Mouse (Mus musculus): ENCODE results near the gene Gpr150. TPM values are rescaled to one million over a fixed set of nuclear protein-coding genes. Genes with fewer than 3 reads are reported as not detected.

Gene Gpr150
- total RNA-seq (2021) = 1 to 10 TPM; 2.9 to 4.8 TPM

DNA sequence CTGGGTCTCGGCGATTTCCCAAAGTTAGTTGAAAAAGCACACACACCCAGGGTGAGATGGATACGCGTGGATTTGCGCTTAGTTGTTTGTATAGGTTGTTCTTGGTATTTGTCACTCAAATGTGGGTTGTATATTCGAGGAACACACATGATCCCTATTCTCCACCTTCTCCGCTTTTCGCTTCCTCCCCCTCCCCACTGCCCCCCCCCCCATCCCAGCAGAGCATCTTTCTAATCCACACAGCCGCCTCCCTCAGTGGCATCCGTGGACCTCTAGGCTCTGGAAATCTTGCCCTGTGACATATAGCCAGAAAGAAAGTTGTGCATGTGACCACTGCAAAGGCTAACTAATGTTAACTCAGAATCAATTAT, at the start of gene Gpr150:
Gpr150 (minus strand) TSS at position 101 of the 371 bp plus-strand sequence.
- intact Hi-C loops (cut with DNase I) = no loop called here
- DNase-seq (ENCODE audit: low spot score in 2 of 2) = no peak

DNA sequence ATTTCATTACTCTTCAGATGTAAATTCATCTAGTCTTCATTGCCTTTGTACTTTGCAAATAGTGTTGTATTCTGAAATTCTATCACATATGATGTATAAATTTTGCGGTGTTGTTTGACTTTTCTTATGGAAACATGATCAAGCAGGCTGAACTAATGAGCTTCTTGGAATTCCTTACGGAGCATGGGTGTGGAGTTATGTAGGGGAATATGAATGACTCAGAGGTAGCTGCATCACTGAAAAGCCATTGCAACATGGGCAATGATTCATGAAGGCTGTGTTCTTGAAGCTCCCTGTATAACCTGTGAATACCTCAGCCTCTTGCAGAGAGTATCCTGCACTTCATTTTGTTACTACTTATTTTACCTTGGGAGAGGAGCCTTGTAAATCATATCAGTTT, 45.2 kb upstream of the Gpr150 start:
- intact Hi-C loops (cut with DNase I) = no loop called here

DNA sequence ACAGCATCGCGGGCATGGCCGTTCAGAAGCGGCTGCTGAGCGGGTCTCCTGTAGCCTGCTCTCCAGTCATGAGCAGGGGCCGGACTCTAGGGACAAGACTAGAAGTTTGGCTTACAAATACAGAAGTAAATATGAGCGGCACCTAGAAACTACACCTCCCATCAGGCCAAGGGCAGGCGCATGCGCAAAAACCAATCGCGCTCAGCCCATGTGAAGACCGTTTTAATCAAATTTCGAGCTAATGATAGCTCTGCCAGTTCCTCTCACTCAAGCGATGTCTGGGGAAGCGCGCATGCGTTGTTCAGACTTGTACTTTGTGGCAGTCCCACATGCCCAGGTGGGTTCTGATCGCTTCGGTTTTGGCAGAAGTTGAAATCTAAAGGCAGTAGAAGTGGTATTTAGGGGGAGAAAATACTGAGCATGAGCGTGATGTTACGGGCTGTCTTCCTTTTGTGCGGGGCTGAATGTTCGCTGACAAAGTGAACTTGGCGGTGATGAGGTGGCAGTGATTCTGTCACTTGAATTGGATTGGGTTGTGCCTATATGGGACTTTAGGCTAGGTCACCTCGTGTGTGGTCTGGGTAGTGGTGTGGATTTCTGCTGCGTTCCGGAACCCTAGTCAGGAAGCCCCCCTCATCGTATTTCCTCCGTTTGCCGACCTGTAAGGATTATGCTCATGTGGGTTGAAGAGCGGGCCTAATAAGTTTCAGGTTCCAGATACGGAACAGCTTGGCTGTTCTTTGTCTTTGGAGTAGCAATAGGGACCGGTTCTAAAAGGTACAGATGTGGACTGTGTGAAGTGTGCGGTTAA, 41.9 kb upstream of the Gpr150 start, which contains the start of the genes Arsk and Ttc37:
Arsk (minus strand) TSS at position 168 of the 811 bp plus-strand sequence.
Ttc37 (plus strand) TSS at position 242 of the 811 bp plus-strand sequence.
- intact Hi-C loops (cut with DNase I) = no loop called here
- peak; percentile 92 to 93 for DNase-seq (ENCODE audit: low spot score in 2 of 2)

More for the DNA sequence above, 45.2 kb upstream of the Gpr150 start:
- DNase-seq (ENCODE audit: low spot score in 2 of 2) = no peak

DNA sequence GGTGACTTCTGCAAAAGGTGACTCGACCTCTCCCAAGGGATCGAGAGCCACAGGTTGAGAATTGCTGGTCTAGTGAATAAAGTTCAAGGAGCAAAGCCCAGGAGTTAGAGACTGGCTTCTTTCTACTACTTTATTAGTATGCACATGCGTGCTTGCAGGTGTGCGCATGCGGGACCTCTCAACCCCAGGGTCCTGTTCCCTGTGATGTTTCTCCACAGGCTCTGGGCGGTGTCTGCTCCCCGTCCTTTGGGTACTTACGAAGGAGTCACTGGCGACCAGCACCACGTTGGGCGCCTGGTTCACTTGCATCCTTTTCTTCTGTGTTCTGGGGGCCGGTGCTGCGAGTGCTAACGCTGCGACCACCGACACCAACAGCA, 41.3 kb upstream of the Gpr150 start:
- no peak for DNase-seq (ENCODE audit: low spot score in 2 of 2)
- intact Hi-C loops (cut with DNase I) = no loop called here

DNA sequence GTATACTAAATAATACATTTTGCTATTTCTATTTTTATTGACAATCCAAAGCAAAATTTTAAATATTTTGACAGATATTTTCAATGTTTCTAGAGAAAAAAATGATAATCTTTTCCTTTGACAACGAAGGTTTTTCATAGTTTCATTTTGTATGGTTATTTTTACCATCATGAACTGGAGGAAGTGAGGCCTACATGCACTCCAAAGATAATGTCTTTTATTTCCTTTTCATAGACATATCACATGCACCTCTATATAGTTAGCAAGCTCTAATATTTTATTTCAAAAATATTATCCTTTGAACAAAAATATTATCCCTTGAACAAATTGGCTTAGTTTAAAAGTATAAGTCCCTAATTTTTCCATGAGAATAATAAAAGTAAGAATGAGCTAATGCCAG, 17.5 kb upstream of the Gpr150 start:
- DNase-seq (ENCODE audit: low spot score in 2 of 2) = no peak

DNA sequence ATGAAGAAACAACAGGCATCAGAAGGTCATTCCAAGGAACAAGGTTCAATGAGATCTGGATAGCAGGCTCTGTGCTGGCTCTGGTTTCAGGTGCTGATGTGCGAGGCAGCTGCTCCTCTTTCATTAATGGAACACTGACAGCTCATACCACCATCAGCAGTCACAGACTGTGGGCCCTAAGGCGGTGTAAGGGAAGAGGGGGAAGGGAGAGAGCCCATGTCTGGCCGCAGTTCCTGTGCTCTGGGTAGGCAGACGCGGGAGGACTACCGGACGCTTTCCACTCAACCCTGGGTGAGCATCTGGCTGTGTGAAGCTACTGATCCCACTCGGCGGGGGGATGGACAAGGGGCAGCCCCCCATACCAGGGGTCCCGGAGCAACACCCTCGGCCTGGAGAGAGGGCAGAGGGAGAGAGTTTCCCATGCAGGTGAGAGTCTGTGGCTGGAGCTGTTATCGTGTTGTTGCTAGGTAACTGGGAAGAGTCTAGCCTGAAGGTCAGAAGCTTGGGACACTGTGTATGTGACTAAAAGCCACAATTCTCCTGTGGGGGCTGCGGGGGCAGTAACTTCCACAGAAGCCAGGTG, 7.7 kb upstream of the Gpr150 start:
- no peak for DNase-seq (ENCODE audit: low spot score in 2 of 2)
- intact Hi-C loops (cut with DNase I) = no loop called here

More for the DNA sequence above, 17.5 kb upstream of the Gpr150 start:
- intact Hi-C loops (cut with DNase I) = no loop called here

DNA sequence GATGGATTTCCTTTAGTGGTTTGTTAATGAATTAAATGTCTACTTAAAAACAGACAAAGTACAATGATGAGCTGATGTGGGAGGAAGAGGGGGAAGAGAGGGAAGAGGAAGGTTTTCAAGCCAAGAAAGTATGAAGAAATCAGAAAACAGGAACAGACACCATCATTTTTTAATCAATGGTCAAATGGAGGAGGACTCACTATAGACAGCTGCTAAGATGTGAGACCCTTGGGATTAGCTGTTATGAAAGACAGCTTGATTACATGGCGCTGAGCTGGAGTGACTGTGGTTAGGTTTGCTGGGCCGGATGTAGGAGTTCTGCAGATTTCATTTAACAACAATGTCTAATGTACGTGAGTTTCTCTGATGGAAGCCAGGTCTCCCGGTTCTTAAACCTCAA, 6.8 kb upstream of the Gpr150 start:
- intact Hi-C loops (cut with DNase I) = no loop called here
- DNase-seq (ENCODE audit: low spot score in 2 of 2) = no peak

DNA sequence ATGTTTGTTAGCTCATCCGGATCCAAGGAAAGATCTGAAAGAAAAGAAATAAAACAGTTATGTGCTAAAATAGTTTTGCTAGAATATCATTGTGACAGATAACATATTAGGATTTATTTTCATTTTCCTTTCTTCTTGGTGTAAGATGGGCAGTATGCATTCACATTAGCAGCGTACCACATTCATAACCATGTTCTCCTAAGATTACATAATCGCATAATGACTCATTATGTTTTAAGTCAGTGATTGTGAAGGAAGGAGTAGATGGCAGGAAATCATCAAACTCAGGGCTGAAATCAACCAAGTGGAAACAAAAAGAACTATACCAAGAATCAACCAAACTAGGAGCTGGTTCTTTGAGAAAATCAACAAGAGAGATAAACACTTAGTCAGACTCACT, 5.8 kb upstream of the Gpr150 start:
- intact Hi-C loops (cut with DNase I) = no loop called here
- no peak for DNase-seq (ENCODE audit: low spot score in 2 of 2)

DNA sequence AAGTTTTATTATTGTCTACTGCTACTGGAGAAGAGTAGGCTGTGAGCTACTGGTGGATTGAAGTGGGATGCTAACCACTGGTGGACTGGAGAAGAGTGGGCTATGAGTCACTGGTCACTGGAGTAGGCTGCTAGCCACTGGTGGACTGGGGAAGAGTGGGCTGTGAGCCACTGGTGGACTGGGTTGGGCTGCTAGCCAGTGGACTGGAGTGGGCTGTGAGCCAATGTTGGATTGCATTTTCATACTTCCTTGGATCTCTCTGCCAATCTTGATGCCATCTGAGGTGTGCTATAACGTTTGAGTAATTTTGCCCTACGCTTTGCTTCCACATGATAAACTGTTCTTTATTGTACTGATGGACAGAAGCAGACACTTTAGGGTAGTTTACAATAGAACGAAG, 5.3 kb upstream of the Gpr150 start:
- intact Hi-C loops (cut with DNase I) = no loop called here
- no peak for DNase-seq (ENCODE audit: low spot score in 2 of 2)

DNA sequence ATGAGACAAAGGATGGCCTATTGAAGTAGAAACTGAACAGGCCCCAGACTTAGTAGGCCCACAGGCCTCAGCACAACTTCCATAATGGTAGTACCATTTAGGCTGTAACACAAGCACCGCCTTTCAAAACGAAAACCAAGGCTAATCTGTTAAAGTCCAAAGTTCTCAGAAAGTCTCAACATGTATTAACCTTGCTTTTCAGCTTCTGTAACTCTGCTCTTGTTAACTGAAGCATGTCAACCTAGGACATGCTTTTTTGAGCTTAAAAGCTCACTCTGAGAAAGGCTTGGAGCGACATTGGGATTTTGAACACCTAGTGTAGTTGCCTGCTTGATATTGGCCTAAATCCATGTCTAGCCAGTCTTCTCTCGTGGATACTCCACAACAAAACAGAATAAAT, 2.8 kb upstream of the Gpr150 start:
- intact Hi-C loops (cut with DNase I) = no loop called here
- DNase-seq (ENCODE audit: low spot score in 2 of 2) = no peak

DNA sequence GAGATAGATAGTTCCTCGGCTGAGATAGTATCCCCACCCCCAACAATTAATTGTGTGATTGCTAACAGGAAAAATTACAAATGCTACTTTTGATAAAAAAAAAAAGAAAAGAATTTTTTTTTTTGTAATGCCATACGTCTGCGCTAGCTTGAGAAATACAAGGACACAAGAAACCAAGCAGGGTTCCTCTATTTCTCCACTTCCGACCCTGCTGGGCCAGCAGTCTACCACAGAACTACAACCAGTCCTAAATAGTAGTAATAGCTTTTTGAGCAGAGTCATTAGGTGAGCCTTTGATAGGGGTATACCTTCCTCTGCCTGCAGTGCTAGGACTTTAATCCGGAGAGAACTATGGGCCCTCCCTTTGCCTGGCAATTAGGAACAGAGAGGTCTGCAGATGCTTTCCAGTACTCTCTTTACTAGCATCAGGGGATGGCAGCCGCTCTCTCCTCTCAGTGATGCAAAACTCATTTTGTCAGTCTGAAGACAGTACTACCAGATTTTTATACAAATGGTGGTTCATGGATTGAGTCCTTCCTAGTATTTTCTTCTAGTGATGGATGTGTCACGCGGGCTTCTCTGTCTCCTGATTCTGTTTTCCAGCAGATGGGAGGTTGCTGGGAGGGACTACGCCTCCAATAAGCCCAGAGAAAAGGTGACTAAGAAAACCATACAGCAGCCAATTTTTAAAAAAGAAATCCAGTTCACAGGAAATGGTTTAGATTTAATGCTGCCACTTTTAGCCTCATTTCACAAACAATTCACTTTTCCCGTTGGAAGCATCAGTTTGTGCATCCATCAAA, 672 bp upstream of the Gpr150 start:
- intact Hi-C loops (cut with DNase I) = no loop called here
- peak; percentile 18 to 20 for DNase-seq (ENCODE audit: low spot score in 2 of 2)

DNA sequence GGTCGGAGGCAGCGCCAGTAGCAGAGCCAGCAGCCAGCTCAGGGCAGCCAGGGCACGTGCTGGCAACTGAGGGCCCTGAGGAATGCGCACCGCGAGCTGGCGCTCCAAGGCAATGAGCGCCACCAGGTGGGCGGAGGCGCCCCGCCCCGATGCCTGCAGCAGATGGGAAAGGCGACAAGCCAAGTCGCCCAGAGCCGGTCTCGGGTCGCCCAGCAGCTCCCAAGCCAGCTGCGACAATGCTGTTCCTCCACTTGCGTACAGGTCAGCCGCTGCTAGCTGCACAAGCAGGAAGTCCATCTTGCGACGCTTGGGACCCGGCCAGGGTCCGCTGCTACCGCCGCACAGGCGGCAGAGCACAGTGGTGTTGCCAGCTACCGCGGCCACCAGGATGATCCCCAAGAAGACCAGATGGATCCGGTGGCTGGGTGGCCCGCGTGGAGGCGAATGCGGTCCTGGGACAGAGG, 503 bp downstream of the Gpr150 start:
- intact Hi-C loops (cut with DNase I) = no loop called here
- peak; percentile 78 to 83 for DNase-seq (ENCODE audit: low spot score in 2 of 2)

DNA sequence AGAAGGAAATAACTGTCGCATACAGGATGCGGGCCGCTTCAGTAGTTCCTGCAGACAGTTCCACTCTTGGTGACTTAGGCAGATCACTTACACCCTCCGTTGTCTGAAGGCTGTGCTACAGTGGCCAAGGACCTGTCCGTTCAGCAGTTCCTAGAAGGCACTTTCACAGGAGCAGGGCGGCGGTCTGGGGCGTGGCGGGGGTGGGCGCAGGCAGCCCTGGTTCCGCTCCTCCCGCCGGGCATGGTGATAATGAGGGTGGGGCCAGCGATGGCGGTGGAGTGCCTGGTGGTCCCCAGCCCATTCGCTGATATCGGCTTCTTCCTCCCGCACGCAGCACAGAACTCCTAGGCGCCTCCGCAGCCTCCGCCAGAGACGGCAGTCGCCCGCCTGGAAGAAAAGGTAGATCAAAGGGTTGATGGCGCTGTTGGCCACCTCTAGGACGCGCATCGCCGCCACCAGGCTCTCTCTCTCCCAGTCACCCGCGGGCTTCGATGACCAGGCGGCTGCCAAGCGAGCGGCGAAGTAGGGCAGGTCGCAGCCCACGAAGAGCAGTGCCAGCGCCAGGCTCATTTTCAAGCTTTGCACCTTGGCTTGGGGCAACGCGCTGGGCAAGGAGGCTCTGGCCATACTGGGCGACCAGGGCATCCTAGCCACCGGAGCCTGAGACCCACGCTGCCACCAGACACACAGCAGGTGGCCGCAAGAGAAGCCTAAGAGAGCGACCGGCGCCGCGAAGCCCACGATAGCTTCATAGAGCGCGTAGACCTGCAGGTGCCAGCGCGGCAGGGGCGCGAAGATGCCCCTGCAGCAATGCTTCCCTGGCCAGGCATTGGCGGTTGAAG, 1.2 kb downstream of the Gpr150 start:
- intact Hi-C loops (cut with DNase I) = no loop called here
- peak; percentile 47 to 48 for DNase-seq (ENCODE audit: low spot score in 2 of 2)

DNA sequence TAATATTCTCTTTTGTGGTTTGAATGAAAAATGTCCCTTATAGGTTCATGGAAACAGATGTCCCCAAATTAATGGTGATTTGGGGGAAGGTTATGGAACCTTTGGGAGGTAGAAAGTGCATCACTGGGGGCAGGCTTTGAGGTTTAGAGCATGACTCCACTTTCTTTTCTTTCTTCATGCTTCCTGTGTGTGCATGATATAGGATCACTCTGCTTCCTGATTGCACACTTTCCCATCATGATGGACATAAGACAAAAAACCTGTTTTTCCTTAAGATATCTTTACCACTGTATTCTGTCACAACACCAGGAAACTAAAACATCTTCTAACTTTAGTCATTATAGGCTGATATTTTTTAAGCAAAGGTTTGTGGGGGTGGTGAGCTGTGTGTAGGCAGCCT, 11.8 kb downstream of the Gpr150 start:
- DNase-seq (ENCODE audit: low spot score in 2 of 2) = no peak
- intact Hi-C loops (cut with DNase I) = no loop called here

DNA sequence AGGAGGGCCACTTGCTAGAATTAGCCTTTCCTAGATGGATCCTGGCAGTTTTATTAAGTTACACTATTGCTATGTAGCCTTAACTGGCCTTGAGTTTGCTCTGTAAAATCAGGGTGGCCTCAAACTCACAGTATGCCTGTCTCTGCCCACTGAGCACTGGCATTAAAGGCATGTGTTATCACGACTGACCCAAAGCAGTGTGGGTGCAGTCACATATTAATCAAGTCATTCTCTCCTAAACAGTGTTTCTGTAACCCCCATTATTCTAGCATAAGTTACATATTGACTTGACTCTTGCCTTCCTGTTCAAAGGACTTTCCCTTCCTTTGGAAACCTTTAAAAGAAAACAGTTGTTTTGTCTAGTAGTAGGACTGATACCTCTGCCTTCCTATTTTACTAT, 14.3 kb downstream of the Gpr150 start:
- intact Hi-C loops (cut with DNase I) = no loop called here

DNA sequence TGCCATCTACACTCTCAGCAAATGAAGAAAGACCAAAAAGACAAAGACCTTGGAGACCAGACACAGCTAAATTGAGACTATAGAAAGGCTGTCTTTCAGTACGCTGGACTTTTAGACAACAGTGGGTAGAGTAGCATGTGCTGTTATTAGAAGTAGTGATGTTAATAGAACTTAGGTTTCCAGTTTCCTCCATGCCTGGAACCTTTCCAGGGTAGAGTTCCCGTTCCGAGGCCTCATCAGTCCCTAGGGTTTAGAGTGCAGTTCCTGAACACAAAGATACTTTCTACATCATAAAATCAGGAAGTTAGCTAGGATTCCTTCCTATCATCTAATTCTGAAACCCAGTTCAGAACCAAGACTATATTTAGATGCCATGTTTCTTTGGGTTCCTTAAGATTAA, 32.2 kb downstream of the Gpr150 start:
- intact Hi-C loops (cut with DNase I) = loop anchor here (5.0 kb wide), 1 partner anchor 797 kb away; no protein-coding TSS in a partner anchor
- no peak for DNase-seq (ENCODE audit: low spot score in 2 of 2)

More for the DNA sequence above, 14.3 kb downstream of the Gpr150 start:
- DNase-seq (ENCODE audit: low spot score in 2 of 2) = no peak

DNA sequence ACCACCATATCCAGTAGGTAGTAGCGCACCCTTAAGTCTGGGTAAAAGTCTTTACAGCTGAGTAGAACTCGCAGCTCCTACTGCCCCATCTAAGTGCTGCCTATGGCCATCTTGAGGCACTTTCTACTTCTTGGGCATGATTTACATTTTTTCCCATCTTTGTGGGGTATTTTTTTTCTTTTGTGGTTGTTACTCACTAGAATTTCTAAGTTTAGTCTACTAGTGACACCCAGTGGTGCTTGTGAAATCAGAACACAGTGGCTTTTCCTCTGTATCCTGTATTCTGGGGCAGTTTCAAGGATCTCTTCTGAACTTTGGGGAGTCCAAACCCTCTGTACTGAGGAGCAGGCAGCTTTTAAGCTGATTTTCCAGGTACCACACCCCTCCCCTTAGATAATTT, 35.0 kb downstream of the Gpr150 start:
- intact Hi-C loops (cut with DNase I) = loop anchor here (5.0 kb wide), 1 partner anchor 794 kb away; no protein-coding TSS in a partner anchor
- DNase-seq (ENCODE audit: low spot score in 2 of 2) = no peak

DNA sequence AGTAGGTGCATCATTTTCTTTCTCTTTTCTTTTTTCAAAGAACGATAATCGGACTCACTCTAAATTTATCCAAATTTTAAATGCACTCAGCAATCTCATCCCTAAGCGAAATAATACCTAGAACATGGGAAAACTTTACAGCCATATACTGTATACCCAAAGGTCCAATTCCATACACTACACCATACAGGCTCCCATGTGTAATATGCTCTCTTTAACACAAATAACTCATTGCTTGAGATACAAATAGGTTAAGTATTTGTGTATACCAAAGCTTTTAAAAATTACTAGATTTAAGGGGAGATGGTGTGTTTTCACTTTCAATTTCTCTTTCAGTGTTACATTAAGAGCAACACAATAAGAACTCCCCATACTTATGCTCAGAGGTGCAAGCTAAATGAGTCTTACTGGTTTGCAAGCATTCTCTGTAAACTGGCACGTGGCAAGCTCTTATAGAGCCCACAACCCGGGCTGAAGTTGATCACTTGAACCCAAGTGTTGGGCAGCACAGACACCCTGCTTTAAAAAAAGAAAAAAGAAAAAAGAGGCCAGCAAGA, 37.9 kb downstream of the Gpr150 start:
- intact Hi-C loops (cut with DNase I) = loop anchor here (1.0 kb wide), 2 partner anchors 76 to 179 kb away; partner anchors contain the start of gene Rhobtb3
- DNase-seq (ENCODE audit: low spot score in 2 of 2) = no peak
